20 mouse cellular contexts compared by ENCODE assay signal in the genomic region with DNA sequence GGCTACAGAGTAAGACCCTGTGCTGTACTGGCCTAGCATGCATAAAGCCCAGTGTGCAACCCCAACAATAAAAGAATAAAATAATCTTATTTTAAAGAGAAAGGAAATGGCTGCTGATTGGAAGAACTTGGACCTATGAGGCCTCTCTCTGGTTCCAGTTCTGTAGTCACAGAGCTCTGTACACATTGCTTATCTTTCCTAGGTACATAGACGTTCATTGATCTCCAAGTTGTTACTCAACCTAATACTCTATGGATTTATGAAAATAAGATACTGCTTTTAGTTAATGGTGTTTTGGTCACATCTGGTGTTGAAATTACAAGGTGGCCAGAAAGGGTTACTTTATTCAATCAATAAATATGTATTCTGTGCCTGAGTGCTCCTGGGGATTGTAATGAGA. TPM values are rescaled to one million over a fixed set of nuclear protein-coding genes. Genes with fewer than 3 reads are reported as not detected.
DNase-seq lines count a peak whose midpoint lies in the region; ATAC-seq and TF ChIP-seq lines count a peak whose summit lies in the region.
"Had no signal": no experiment of that assay in that cellular context is flagged by ENCODE, and none has a peak within 500 bp of the region (broad histone marks: within the 10 kb centered on the region; RNA-seq: fewer than 3 reads in every experiment).

No protein-coding gene starts in this region.

- no peak for ATAC-seq in kidney, embryonic 14.5 days (ENCODE audit: low FRiP score, low TSS enrichment)
- ATAC-seq in liver, embryonic 11.5 days (replicated peaks; ENCODE audit: low FRiP score): no peak
- ATAC-seq in liver, embryonic 13.5 days (ENCODE audit: low read depth): no peak
- ATAC-seq in liver, postnatal 0 days: peak; percentile 37; the same call in 1 of the 2 replicates
- no peak for ATAC-seq in activated CD4-positive, CD25-positive, alpha-beta regulatory T cell, adult 4 months
- ATAC-seq: forebrain, embryonic 15.5 days; hindbrain, embryonic 16.5 days had no signal

- TF ChIP-seq CTCF in kidney, adult 2 months (conservative IDR thresholded peaks at IDR 0.05; ENCODE audit: insufficient read depth, insufficient read length, low read depth, low read length): no peak
- TF ChIP-seq CTCF in liver, postnatal 0 days (IDR thresholded peaks at IDR 0.05; ENCODE audit: low read depth): no peak

- peak overlapping the region; percentile 90 for H3K27ac ChIP-seq in kidney, adult 2 months (ENCODE audit: insufficient read depth, low read depth, low read length)
- H3K27ac ChIP-seq in kidney, embryonic 14.5 days (ENCODE audit: low read depth, low read length): no peak overlapping the region
- no peak overlapping the region for H3K27ac ChIP-seq in liver, embryonic 11.5 days (ENCODE audit: low read depth, low read length)
- no peak overlapping the region for H3K27ac ChIP-seq in liver, embryonic 13.5 days
- no peak overlapping the region for H3K27ac ChIP-seq in liver, postnatal 0 days (ENCODE audit: low read depth)
- H3K27ac ChIP-seq: embryonic facial prominence, embryonic 12.5 days; forebrain, embryonic 15.5 days; heart, embryonic 10.5 days; hindbrain, embryonic 12.5 days had no signal

- no peaks in the 10 kb centered on the region for H3K9me3 ChIP-seq in kidney, embryonic 14.5 days (ENCODE audit: control insufficient read depth, low read length)
- H3K9me3 ChIP-seq in liver, embryonic 11.5 days (ENCODE audit: control insufficient read depth, low read length): no peaks in the 10 kb centered on the region
- no peaks in the 10 kb centered on the region for H3K9me3 ChIP-seq in liver, embryonic 13.5 days (replicated peaks)
- no peaks in the 10 kb centered on the region for H3K9me3 ChIP-seq in liver, postnatal 0 days (ENCODE audit: low read length)
- H3K9me3 ChIP-seq: embryonic facial prominence, embryonic 12.5 days; forebrain, embryonic 15.5 days; G1E; heart, embryonic 10.5 days; hindbrain, embryonic 12.5 days had no signal

- no peak for TF ChIP-seq POLR2A in kidney, adult 2 months (IDR thresholded peaks at IDR 0.05; ENCODE audit: low read depth, low read length)

- H3K4me3 ChIP-seq in kidney, adult 2 months (ENCODE audit: insufficient read depth, low read depth, low read length): peak overlapping the region; percentile 40
- no peak overlapping the region for H3K4me3 ChIP-seq in kidney, embryonic 14.5 days (ENCODE audit: low read length)
- H3K4me3 ChIP-seq in liver, embryonic 11.5 days (ENCODE audit: low read depth, low read length): no peak overlapping the region
- no peak overlapping the region for H3K4me3 ChIP-seq in liver, embryonic 13.5 days (replicated peaks)
- H3K4me3 ChIP-seq in liver, postnatal 0 days (ENCODE audit: low read depth, low read length): peak overlapping the region; percentile 70; the same call in 1 of the 2 replicates
- H3K4me3 ChIP-seq: embryonic facial prominence, embryonic 12.5 days; forebrain, embryonic 15.5 days; heart, embryonic 10.5 days; hindbrain, embryonic 12.5 days had no signal

- no peak for DNase-seq in kidney, adult 2 months
- no peak for DNase-seq in liver, embryonic 11.5 days (ENCODE audit: low spot score)
- no peak for DNase-seq in liver, embryonic 13.5 days
- no peak for DNase-seq in liver, postnatal 0 days
- DNase-seq in adrenal gland, postnatal 10 days: no peak
- DNase-seq: adrenal gland, postnatal 14 days; cerebellum, adult 11-12 months; cerebellum, adult 9-10 months; cerebellum, postnatal 25 days; gastrocnemius, postnatal 36 days; heart, adult 18-20 months; heart, postnatal 4 days had no signal

- no peaks in the 10 kb centered on the region for H3K36me3 ChIP-seq in kidney, adult 2 months (ENCODE audit: control insufficient read depth, insufficient read depth, low read length)
- H3K36me3 ChIP-seq in kidney, embryonic 14.5 days (ENCODE audit: control insufficient read depth, insufficient read depth, low read length): no peaks in the 10 kb centered on the region
- no peaks in the 10 kb centered on the region for H3K36me3 ChIP-seq in liver, embryonic 11.5 days (ENCODE audit: control insufficient read depth, insufficient read depth, low read length)
- H3K36me3 ChIP-seq in liver, embryonic 13.5 days: no peaks in the 10 kb centered on the region
- H3K36me3 ChIP-seq in liver, postnatal 0 days (replicated peaks; ENCODE audit: insufficient read depth, low read length): no peaks in the 10 kb centered on the region
- H3K36me3 ChIP-seq: embryonic facial prominence, embryonic 12.5 days; forebrain, embryonic 15.5 days; heart, embryonic 10.5 days; hindbrain, embryonic 12.5 days had no signal

- no peak overlapping the region for H3K4me2 ChIP-seq in kidney, embryonic 14.5 days (replicated peaks; ENCODE audit: low read depth, low read length)
- H3K4me2 ChIP-seq in liver, embryonic 11.5 days: peak overlapping the region; percentile 41; the same call in 1 of the 2 replicates
- peak overlapping the region; percentile 24 for H3K4me2 ChIP-seq in liver, embryonic 13.5 days
- peak overlapping the region; percentile 82 for H3K4me2 ChIP-seq in liver, postnatal 0 days (ENCODE audit: low read depth, low read length)
- H3K4me2 ChIP-seq: embryonic facial prominence, embryonic 12.5 days; forebrain, embryonic 15.5 days; hindbrain, embryonic 12.5 days had no signal

- no peaks in the 10 kb centered on the region for H3K27me3 ChIP-seq in kidney, adult 2 months (replicated peaks; ENCODE audit: control insufficient read depth, insufficient read depth, low read length)
- H3K27me3 ChIP-seq in kidney, embryonic 14.5 days (ENCODE audit: control insufficient read depth, insufficient read depth, low read length): no peaks in the 10 kb centered on the region
- H3K27me3 ChIP-seq in liver, embryonic 11.5 days (replicated peaks; ENCODE audit: control insufficient read depth, insufficient read depth, low read length): no peaks in the 10 kb centered on the region
- H3K27me3 ChIP-seq in liver, embryonic 13.5 days: no peaks in the 10 kb centered on the region
- H3K27me3 ChIP-seq in liver, postnatal 0 days (ENCODE audit: insufficient read depth, low read length): no peaks in the 10 kb centered on the region
- H3K27me3 ChIP-seq: embryonic facial prominence, embryonic 12.5 days; forebrain, embryonic 15.5 days; hindbrain, embryonic 12.5 days had no signal

- no peak overlapping the region for H3K9ac ChIP-seq in kidney, embryonic 14.5 days (ENCODE audit: low read depth, low read length)
- no peak overlapping the region for H3K9ac ChIP-seq in liver, embryonic 11.5 days (ENCODE audit: low read depth, low read length)
- no peak overlapping the region for H3K9ac ChIP-seq in liver, embryonic 13.5 days
- H3K9ac ChIP-seq in liver, postnatal 0 days (replicated peaks): no peak overlapping the region
- H3K9ac ChIP-seq: embryonic facial prominence, embryonic 12.5 days; forebrain, embryonic 15.5 days; hindbrain, embryonic 12.5 days had no signal

- 61% methylated on average over 1 of the region's 1 CpGs for WGBS in kidney, adult 2 months
- WGBS in kidney, embryonic 14.5 days: 86% methylated on average over 1 of the region's 1 CpGs
- 55% methylated on average over 1 of the region's 1 CpGs for WGBS in liver, embryonic 11.5 days
- WGBS in liver, embryonic 13.5 days (ENCODE audit: insufficient replicate concordance): 28% methylated on average over 1 of the region's 1 CpGs
- 41% methylated on average over 1 of the region's 1 CpGs for WGBS in liver, postnatal 0 days (ENCODE audit: insufficient replicate concordance)

- no peak for TF ChIP-seq EP300 in liver, postnatal 0 days (IDR thresholded peaks at IDR 0.05; ENCODE audit: low read depth)

- peaks cover 11% of the 10 kb centered on the region; the same call in 1 of the 2 replicates for H3K4me1 ChIP-seq in kidney, adult 2 months (ENCODE audit: control insufficient read depth, insufficient read depth, low read length)
- no peaks in the 10 kb centered on the region for H3K4me1 ChIP-seq in kidney, embryonic 14.5 days (ENCODE audit: control insufficient read depth, insufficient read depth, low read length)
- peaks cover 10% of the 10 kb centered on the region; the same call in 1 of the 2 replicates for H3K4me1 ChIP-seq in liver, embryonic 11.5 days (replicated peaks; ENCODE audit: control insufficient read depth, insufficient read depth, low read length)
- peaks cover 28% of the 10 kb centered on the region for H3K4me1 ChIP-seq in liver, embryonic 13.5 days (replicated peaks)
- H3K4me1 ChIP-seq in liver, postnatal 0 days (ENCODE audit: insufficient read depth): peaks cover 8% of the 10 kb centered on the region; the same call in 1 of the 2 replicates

RNA-seq across cellular contexts. Expression of a gene that starts 1.8 kb away (rescaled TPM):
- polyA plus RNA-seq in kidney, adult 2 months (2012; rRNA removed): 262 and 276 TPM in 2 replicates
- polyA plus RNA-seq in kidney, embryonic 14.5 days (2014; fragmentation: Nextera tagmentation; extraction: Ambion mirVana): 25.2 and 30.7 TPM in 2 replicates
- polyA plus RNA-seq in liver, embryonic 11.5 days (2014; fragmentation: Nextera tagmentation; extraction: Ambion mirVana): 27.6 and 34.6 TPM in 2 replicates
- 33.5 and 41.4 TPM in 2 replicates for polyA plus RNA-seq in liver, embryonic 13.5 days (2015; fragmentation: Nextera tagmentation; extraction: Ambion mirVana)
- 60.5 and 64.3 TPM in 2 replicates for polyA plus RNA-seq in liver, postnatal 0 days (2015; fragmentation: Nextera tagmentation; extraction: Ambion mirVana)
- 1 to 10 TPM; 7.2 to 7.7 TPM for polyA plus RNA-seq in activated CD4-positive, CD25-positive, alpha-beta regulatory T cell, adult 4 months (2017; shearing (Covaris generic))
- 10 to 100 TPM; 17.9 to 18.4 TPM for total RNA-seq in adrenal gland, postnatal 10 days (2021)

Comparison
In these comparisons a context has a peak if more than half of its experiments do, and no peak if none do; other contexts are left out.
1. H3K4me3 ChIP-seq: peak in kidney, adult 2 months (single experiment) and liver, postnatal 0 days (single experiment); none in kidney, embryonic 14.5 days (single experiment), liver, embryonic 11.5 days (single experiment) and liver, embryonic 13.5 days (single experiment).